Mouse (Mus musculus): ENCODE results near the gene Sgtb.

The Sgtb gene

GRCm38 (mm10) chr13:104179176-104179888, 69.8 kb downstream of the Sgtb start:
- DNase-seq = no peak

- DNase-seq = no peak
Measured at GRCm38 (mm10) chr13:104187357-104187756, 77.8 kb downstream of the Sgtb start.

Data from cerebellum, adult 11 months (tissue).